Mouse (Mus musculus) neutrophil, adult 5-6 weeks (primary cell): Measurements from ENCODE around the gene Vps11. TPM values are rescaled to one million over a fixed set of nuclear protein-coding genes. Genes with fewer than 3 reads are reported as not detected.
"Not testable (repeated sequence)": the region's sequence is repeated elsewhere in the genome, so short reads cannot be mapped to it uniquely, and the experiment has no call there.

Source experiments
- ATAC-seq: fragments of 151-379, 151-347 bp; 2 replicates; pipeline ENCODE4 v1.8.0; 2017; ENCODE audit warnings: mild to moderate bottlenecking, moderate TSS enrichment; ENCODE audit not compliant: insufficient number of reproducible peaks, poor library complexity, low FRiP score, severe bottlenecking; ENCODE audit errors: extremely low read depth
- total RNA-seq: library from RNA; stranded (forward); fragments of 200-1000 nt; gene quantifications from 2 replicates; pipeline ENCODE4 v1.2.3, GENCODE M21; 2017

Gene Vps11
- total RNA-seq, 1 experiment from 2014 or later, result 37.4 TPM

GRCm38 (mm10) chr9:44378153-44378730, 16.8 kb upstream of the Vps11 start:
- ATAC-seq, result no peak

GRCm38 (mm10) chr9:44377335-44377734, 15.9 kb upstream of the Vps11 start:
- ATAC-seq, result not testable (repeated sequence)

- no peak for ATAC-seq
Observed at GRCm38 (mm10) chr9:44376141-44376540, 14.7 kb upstream of the Vps11 start.

DNA sequence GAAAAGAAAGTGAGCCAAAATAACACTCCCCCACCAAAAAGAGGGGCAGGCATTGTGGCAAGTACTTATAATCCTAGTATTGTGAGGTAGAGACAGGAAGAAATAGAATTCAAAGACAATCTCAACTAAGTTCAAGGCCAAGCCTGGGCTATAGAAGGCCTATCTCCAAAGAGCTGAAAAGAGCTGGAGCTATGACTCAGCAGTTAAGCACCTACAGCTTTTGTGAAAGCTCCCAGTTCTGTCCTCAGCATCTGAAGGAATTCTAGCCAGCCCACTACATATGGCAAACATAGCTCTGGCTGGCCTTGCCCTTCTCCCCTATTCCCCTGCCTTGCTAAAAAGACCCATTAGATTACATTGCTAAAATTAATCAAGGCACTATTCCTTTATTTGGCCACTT, 11.9 kb upstream of the Vps11 start:
- ATAC-seq, result no peak

- no peak for ATAC-seq
Observed at GRCm38 (mm10) chr9:44364480-44364879, 3.0 kb upstream of the Vps11 start.

- not testable (repeated sequence) for ATAC-seq
Observed at GRCm38 (mm10) chr9:44361931-44362330, 461 bp upstream of the Vps11 start.

- no peak; the same call in 1 of the 2 replicates for ATAC-seq
Observed at GRCm38 (mm10) chr9:44357207-44357606, 4.3 kb downstream of the Vps11 start.

GRCm38 (mm10) chr9:44353142-44353541, 8.3 kb downstream of the Vps11 start:
- ATAC-seq, result no peak

- no peak for ATAC-seq
Observed at GRCm38 (mm10) chr9:44352337-44352736, 9.1 kb downstream of the Vps11 start.

GRCm38 (mm10) chr9:44351396-44351795, 10.1 kb downstream of the Vps11 start:
- ATAC-seq, result no peak

DNA sequence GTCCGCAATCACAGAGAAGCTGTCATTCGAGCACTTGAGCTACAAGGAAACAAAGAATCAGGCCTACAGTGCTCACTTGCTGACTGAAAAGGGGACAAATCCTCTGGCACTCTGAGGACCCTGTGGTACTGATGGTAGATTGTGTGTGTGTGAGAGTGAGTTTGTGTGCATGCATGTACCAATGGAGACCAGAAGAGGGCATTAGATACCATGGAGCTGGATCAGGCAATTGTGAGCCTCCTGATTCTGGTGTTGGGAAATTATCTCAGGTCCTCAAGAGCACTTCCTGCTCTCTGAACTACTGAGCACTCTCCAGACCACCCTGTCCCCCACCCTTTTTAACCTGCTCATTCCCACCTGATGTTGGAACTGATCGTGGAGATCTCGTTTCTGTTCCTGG, 12.9 kb downstream of the Vps11 start:
- ATAC-seq, result no peak

DNA sequence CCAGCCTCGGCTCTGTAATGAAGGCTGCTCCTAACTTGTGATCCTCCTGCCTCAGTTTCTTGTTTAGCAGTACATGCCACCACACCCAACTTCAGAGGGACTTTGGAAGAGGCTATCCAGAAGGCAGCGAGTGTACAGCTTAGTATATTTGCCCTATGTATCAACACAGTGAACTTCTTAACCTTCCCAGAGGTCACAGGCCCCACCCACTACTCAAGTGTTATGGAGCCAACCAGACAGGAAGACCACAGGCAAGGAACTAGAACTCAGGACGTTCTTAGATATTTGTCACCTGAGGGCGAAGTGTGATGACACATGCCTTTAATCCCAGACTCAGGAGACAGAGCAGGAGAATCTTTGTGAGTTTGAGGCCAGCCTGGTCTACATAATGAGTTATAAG, 13.8 kb downstream of the Vps11 start:
- ATAC-seq, result no peak

DNA sequence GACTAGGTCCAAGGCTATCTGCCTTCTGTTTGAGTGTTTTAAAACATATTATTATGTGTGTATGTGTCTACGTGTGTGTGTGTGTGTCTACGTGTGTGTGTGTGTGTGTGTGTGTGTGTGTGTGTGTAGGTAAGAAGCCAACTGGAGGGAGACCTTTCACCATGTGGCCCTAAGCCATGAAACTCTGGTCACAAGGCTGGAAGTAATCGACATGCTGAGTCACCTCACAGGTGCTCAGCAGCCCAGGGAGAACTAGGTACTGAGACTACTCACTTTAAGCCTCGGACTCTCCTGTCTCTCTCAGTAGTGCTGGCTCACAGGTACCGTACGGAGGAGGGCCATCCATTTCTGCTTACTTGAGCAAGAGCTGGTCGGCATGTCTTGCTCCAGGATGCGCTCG, 14.3 kb downstream of the Vps11 start:
- ATAC-seq, result no peak

DNA sequence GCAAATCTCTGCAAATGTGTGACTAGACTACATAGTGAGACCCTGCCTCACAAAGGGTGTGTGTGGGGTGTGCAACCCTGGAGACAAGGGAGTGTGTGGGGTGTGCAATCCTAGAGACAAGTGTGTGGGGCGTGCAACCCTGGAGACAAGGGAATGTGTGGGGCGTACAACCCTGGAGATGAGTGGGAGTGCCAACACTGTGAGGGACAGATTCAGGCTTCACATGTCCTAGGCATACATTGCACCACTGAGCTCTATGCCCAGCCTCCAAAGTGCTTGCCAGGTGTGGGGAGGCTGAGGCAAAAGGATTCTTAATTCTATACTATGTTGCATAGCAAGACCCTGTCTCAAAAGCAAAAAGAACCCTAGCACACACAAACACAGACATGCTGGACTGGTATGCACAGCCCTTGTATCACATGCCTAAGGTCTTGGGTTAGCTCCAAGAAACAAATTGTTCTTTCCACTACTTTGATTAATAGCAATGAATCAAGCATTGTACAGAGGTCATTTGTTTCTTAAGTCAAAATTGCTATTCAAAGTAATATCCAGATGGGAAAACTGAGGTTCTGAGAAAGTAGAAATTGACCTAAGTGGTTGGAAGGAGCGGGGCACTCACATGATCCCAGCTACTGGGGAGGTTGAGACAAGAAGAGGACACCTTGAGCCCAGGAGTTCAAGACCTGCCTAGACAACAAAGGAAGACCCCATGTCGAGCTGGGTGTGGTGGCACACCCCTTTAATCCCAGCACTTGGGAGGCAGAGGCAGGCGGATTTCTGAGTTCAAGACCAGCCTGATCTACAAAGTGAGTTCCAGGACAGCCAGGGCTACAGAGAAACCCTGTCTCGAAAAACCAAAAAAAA, 15.7 kb downstream of the Vps11 start:
- no peak for ATAC-seq

DNA sequence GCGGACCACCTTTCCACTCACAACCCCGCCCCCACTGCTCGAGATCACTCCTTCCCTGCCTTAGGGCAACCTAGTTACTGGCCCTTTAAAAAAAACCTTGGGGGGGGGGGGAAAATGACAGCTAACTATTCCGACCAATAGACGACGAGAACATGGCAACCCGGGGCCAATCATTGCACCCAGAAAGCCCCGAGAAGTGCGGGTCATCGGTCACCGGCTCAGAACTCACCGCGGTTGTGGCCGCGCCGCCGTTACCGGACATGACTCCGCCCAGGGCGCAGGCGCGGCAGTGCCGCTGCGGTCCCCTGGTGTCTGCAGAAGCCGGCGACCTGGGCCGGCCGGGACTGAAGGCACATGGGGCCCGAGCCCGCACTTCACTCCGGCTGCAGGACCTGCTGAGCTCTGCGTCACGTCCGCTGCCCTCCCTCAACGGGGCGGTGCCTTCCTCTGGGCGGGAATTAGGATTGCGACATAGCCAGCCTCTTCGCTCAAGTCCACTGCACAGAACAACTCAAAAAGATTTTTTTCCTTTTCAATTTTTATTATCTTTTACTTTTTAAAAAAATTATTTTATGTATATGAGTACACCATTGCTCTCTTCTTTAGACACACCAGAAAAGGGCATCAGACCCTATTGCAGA, 17.6 kb downstream of the Vps11 start, which contains the start of gene Hmbs:
Hmbs (minus strand) TSS at position 448 of the 641 bp plus-strand sequence.
- peak; percentile 88 for ATAC-seq

DNA sequence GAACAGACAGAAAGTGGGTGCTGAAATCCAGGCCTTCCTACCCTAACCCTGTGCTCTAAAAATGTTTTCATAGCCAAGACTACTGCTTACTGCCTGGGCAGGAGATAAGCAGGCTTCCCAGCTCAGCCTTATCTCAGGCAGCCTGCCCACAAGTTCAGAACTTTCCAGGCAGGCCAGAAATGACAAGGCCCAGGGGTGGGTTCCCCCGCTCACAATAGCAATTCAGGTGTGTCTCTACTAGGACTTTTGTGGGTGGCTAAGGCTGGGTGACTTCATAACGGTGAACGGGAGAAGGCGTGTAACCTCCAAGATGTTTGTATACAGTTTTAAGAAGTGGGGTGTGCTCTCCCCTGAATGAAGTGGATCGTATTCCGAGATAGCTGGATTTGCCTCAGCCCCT, 18.2 kb downstream of the Vps11 start:
- no peak for ATAC-seq

- no peak for ATAC-seq
Observed at GRCm38 (mm10) chr9:44342605-44343004, 18.9 kb downstream of the Vps11 start.

DNA sequence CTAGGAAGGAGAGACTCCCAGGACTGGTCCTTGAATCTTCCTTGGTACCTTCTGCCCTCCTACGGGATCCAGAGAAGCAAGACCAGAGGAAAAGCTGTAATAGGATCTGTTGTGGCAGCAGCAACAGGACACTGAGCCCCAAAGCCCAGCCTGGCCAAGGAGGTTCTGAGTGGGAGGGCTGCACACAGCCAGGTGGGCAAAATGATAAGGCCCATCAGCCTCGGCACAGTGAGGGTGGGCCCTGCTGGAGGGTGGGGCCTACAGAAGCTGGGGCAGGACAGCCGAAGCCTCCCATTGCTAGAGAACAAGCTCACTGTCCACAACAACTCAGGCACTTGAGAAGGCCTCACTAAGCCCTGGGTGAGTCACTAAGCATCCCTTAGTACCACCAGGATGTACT, 19.3 kb downstream of the Vps11 start:
- ATAC-seq, result no peak

- no peak for ATAC-seq
Observed at GRCm38 (mm10) chr9:44341487-44341886, 20.0 kb downstream of the Vps11 start.

GRCm38 (mm10) chr9:44338574-44338973, 22.9 kb downstream of the Vps11 start:
- no peak for ATAC-seq
